Mouse (Mus musculus) megakaryocyte-erythroid progenitor cell, adult 5-6 weeks (primary cell): Measurements from ENCODE around the gene Hint1. TPM values are rescaled to one million over a fixed set of nuclear protein-coding genes. Genes with fewer than 3 reads are reported as not detected.
"Not testable (repeated sequence)": the region's sequence is repeated elsewhere in the genome, so short reads cannot be mapped to it uniquely, and the experiment has no call there.

Source experiments
- ATAC-seq: replicated peaks from 2 replicates; pipeline ENCODE4 v1.8.0; 2016; ENCODE audit warnings: mild to moderate bottlenecking, inconsistent platforms; ENCODE audit not compliant: severe bottlenecking, poor library complexity, low FRiP score, low TSS enrichment
- total RNA-seq, 2 experiments: library from RNA; stranded (forward) in 1 of 2; stranded (reverse) in 1 of 2; fragments of 200-1000, 215-1000 nt in 1 of 2; fragments of >200 nt in 1 of 2; fragmentation: Nextera tagmentation in 1 of 2; gene quantifications; 2 replicates each; pipeline ENCODE4 v1.2.3; 2014 to 2017

Hint1 gene
- total RNA-seq (2014; fragmentation: Nextera tagmentation) = 531 and 641 TPM in 2 replicates
- 368 and 454 TPM in 2 replicates for total RNA-seq (2017)

- ATAC-seq = peak; percentile 40
These were observed at the start of gene Hint1 for GRCm38 (mm10) chr11:54866119-54867048. Hint1 (plus strand) TSS chr11:54866383.

- ATAC-seq = no peak
These were observed 48.7 kb upstream of the Hint1 start for GRCm38 (mm10) chr11:54817449-54817848.

GRCm38 (mm10) chr11:54819489-54819888 is 46.7 kb upstream of the Hint1 start:
- no peak for ATAC-seq

- ATAC-seq = no peak
These were observed 42.7 kb upstream of the Hint1 start for GRCm38 (mm10) chr11:54823467-54823866.

- ATAC-seq = no peak
These were observed 40.4 kb upstream of the Hint1 start for GRCm38 (mm10) chr11:54825774-54826173.

GRCm38 (mm10) chr11:54826819-54827218 is 39.4 kb upstream of the Hint1 start:
- no peak for ATAC-seq

- no peak for ATAC-seq
These were observed 32.4 kb upstream of the Hint1 start for GRCm38 (mm10) chr11:54833833-54834232.

GRCm38 (mm10) chr11:54834596-54834995 is 31.6 kb upstream of the Hint1 start:
- no peak for ATAC-seq

- no peak for ATAC-seq
These were observed 30.1 kb upstream of the Hint1 start for GRCm38 (mm10) chr11:54836106-54836505.

GRCm38 (mm10) chr11:54839696-54840095 is 26.5 kb upstream of the Hint1 start:
- ATAC-seq = no peak

GRCm38 (mm10) chr11:54840891-54841290 is 25.3 kb upstream of the Hint1 start:
- no peak for ATAC-seq

GRCm38 (mm10) chr11:54844424-54844823 is 21.8 kb upstream of the Hint1 start:
- no peak for ATAC-seq

GRCm38 (mm10) chr11:54844959-54845358 is 21.2 kb upstream of the Hint1 start:
- no peak for ATAC-seq

- no peak for ATAC-seq
These were observed 20.4 kb upstream of the Hint1 start for GRCm38 (mm10) chr11:54845470-54846442.

GRCm38 (mm10) chr11:54849961-54850758 is 16.0 kb upstream of the Hint1 start:
- ATAC-seq = peak; percentile 55; the same call in 1 of the 2 replicates

GRCm38 (mm10) chr11:54851656-54852055 is 14.5 kb upstream of the Hint1 start:
- ATAC-seq = no peak

- not testable (repeated sequence) for ATAC-seq
These were observed 7.3 kb upstream of the Hint1 start for GRCm38 (mm10) chr11:54858880-54859279.

GRCm38 (mm10) chr11:54859322-54860165 is 6.6 kb upstream of the Hint1 start:
- ATAC-seq = no peak
